Mouse (Mus musculus): ENCODE measurements at regions not wholly inside any gene's neighbourhood (a gene's known extent, or its start where the extent isn't known, plus 50 kb on each side); places are given as distances from the start of the nearest gene placed in this dataset.
A peak's percentile ranks its signal among the peaks of the same experiment; 100 is the strongest.

- no peak for DNase-seq (ENCODE audit: low spot score in 2 of 2)
Observed at GRCm38 (mm10) chr4:73051511-73051910, 199.1 kb upstream of the Aldoart1 start.

- no peak for DNase-seq (ENCODE audit: low spot score in 2 of 2)
Observed at GRCm38 (mm10) chr4:73047804-73048203, 195.4 kb upstream of the Aldoart1 start.

GRCm38 (mm10) chr4:73044356-73044755 is 191.9 kb upstream of the Aldoart1 start:
- DNase-seq (ENCODE audit: low spot score in 2 of 2) = no peak

- DNase-seq (ENCODE audit: low spot score in 2 of 2) = peak in 1 of 2 experiments; percentile 65
Observed at GRCm38 (mm10) chr4:73042672-73043071, 190.2 kb upstream of the Aldoart1 start.

GRCm38 (mm10) chr4:73041486-73041885 is 189.1 kb upstream of the Aldoart1 start:
- no peak for DNase-seq (ENCODE audit: low spot score in 2 of 2)

- DNase-seq (ENCODE audit: low spot score in 2 of 2) = no peak
Observed at GRCm38 (mm10) chr4:72997686-72998085, 145.3 kb upstream of the Aldoart1 start.

GRCm38 (mm10) chr4:72996102-72996501 is 143.7 kb upstream of the Aldoart1 start:
- DNase-seq (ENCODE audit: low spot score in 2 of 2) = no peak

GRCm38 (mm10) chr4:72946369-72946981 is 94.0 kb upstream of the Aldoart1 start:
- DNase-seq (ENCODE audit: low spot score in 2 of 2) = no peak

- no peak for DNase-seq (ENCODE audit: low spot score in 2 of 2)
Observed at GRCm38 (mm10) chr4:72923396-72923795, 71.0 kb upstream of the Aldoart1 start.

- peak in 1 of 2 experiments; percentile 6 for DNase-seq (ENCODE audit: low spot score in 2 of 2)
Observed at GRCm38 (mm10) chr4:72914991-72915390, 62.6 kb upstream of the Aldoart1 start.
